Mouse (Mus musculus): ENCODE measurements around the gene Gm16253.
A peak's percentile ranks its signal among the peaks of the same experiment; 100 is the strongest.

Gene Gm16253

GRCm38 (mm10) chr3:96576690-96577541 is at the start of gene Gm16253:
Gene Gm16253 (plus strand): TSS chr3:96576984.
- ATAC-seq (ENCODE audit: insufficient number of reproducible peaks, low FRiP score, low TSS enrichment) = peak; percentile 90

- ATAC-seq (ENCODE audit: insufficient number of reproducible peaks, low FRiP score, low TSS enrichment) = no peak
Observed at GRCm38 (mm10) chr3:96528506-96528905, 48.3 kb upstream of the Gm16253 start.

- no peak for ATAC-seq (ENCODE audit: insufficient number of reproducible peaks, low FRiP score, low TSS enrichment)
Observed at GRCm38 (mm10) chr3:96532050-96532449, 44.7 kb upstream of the Gm16253 start.

- no peak for ATAC-seq (ENCODE audit: insufficient number of reproducible peaks, low FRiP score, low TSS enrichment)
Observed at GRCm38 (mm10) chr3:96534300-96534699, 42.5 kb upstream of the Gm16253 start.

- no peak for ATAC-seq (ENCODE audit: insufficient number of reproducible peaks, low FRiP score, low TSS enrichment)
Observed at GRCm38 (mm10) chr3:96539316-96539715, 37.5 kb upstream of the Gm16253 start.

DNA sequence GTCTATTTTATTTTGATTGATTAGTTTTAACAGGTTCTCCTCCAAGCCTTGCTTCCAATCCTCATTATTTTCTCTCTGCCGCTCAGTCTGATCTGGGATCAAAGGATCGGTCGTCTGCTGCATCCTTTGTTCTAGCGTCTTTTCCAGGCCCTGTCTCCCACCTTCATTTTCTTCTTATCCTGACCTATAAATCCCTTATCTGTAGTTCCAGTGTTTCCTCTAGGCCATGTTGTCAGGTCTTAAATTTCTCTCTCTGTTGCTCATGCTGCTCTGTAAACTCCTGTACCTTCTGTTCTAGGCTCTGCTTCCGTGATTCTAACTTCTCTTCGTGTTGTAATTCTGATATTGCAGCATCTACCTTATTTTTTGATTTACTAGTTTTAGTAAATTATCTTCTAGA is 36.0 kb upstream of the Gm16253 start:
- no peak for ATAC-seq (ENCODE audit: insufficient number of reproducible peaks, low FRiP score, low TSS enrichment)

DNA sequence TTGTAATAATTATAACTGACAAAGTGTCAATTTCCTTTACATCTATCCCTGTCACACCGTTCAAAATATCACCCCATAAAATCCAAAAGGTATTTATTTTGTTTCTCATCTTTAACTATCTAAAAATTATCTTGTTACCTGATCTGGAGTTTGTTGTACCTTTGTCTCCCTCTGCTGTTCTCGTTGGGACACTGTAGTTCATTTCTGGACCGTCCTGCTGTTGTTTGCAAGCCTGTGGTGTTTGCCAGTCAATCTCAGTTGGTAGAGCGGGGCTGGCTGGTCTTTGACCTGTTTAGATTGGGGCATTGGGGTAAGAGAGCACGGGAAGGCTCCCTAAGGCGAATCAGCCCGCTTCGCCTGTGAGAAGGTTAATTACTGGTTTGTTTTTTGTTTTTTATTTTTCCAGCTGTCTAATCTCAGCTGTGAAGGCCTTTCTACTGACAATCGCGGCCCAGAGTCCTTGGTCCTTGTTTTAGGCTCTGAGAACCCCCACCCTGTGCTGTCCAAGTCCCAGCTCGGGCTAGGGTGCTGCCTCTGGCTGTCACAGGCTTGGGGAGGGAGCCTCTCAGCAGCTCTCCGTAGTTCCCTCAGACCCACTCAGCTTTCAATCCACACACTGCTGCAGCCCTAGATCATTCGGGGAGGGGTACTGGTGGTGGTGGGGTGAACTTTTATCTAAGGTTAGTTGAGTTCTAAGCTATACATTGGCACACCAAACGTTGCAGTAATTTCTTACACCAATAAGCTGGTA is 35.3 kb upstream of the Gm16253 start:
- no peak for ATAC-seq (ENCODE audit: insufficient number of reproducible peaks, low FRiP score, low TSS enrichment)

DNA sequence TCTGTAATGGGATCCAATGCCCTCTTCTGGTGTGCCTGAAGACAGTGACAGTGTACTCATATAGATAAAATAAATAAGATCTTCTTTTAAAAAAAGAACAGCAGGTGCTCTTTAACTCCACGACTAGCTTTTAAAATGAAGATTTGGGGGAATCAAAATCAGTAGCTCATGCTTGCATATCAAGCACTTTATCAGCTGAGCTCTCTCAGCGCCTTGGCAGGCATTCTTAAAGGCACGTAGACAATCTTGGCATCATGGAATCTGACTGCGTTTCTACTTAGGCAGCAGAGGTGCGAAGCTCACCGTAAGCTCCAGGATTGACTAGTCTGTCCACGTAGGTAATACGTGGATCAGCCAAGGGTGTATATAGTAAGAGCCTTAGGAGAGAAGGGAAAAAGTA is 34.2 kb upstream of the Gm16253 start:
- no peak for ATAC-seq (ENCODE audit: insufficient number of reproducible peaks, low FRiP score, low TSS enrichment)

DNA sequence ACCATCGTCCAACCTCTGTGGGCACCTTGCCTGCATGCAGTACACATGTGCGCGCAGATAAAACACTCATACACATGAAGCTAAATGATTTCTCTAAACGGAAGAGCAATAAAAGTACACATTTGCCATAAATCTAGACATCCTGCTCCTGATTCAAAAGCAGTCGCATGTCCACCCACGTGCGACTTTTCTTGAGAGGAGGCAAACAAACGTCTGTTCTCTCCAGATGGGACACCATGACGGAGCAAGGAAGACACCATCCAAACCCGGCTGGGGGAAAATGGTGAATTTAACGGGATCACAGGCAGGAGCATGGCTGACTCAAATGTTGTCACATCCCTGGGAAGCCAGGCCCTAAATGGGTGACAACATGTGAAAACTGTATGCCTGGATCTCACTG is 33.4 kb upstream of the Gm16253 start:
- no peak for ATAC-seq (ENCODE audit: insufficient number of reproducible peaks, low FRiP score, low TSS enrichment)

DNA sequence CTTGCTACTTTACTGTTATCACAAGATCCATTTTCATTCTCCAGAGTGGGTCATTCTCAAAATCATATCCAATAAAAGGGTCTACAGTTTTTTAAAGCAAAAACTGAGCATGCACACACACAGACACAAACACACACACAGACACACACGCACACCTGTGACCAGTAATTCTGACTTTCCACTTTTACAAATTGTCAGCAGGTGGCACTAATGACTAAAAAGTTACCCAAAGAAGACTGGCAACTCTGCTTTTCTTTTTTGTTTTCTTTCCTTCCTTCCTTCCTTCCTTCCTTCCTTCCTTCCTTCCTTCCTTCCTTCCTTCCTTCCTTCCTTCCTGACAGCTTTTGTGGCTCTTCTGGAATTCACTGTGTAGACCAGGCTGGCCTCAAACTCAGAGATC is 31.2 kb upstream of the Gm16253 start:
- ATAC-seq (ENCODE audit: insufficient number of reproducible peaks, low FRiP score, low TSS enrichment) = no peak

DNA sequence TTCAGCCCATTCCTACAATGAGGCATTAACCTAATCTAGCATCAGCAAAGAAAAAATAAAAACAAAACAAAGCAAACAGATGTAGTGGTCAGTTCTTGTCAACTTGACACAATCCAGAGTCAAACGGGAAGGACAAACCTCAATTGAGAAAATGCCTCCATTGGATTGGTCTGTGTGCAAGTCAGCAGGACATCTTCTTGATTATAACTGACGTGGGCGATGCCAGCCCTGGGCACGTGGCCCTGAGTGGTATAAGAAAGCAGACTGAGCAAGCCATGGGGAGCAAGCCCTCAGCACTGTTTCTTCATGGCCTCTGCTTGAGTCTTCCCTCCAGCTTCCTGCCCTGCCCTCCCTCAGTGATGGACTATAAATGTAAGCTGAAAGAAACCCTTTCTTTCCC is 29.9 kb upstream of the Gm16253 start:
- no peak for ATAC-seq (ENCODE audit: insufficient number of reproducible peaks, low FRiP score, low TSS enrichment)

DNA sequence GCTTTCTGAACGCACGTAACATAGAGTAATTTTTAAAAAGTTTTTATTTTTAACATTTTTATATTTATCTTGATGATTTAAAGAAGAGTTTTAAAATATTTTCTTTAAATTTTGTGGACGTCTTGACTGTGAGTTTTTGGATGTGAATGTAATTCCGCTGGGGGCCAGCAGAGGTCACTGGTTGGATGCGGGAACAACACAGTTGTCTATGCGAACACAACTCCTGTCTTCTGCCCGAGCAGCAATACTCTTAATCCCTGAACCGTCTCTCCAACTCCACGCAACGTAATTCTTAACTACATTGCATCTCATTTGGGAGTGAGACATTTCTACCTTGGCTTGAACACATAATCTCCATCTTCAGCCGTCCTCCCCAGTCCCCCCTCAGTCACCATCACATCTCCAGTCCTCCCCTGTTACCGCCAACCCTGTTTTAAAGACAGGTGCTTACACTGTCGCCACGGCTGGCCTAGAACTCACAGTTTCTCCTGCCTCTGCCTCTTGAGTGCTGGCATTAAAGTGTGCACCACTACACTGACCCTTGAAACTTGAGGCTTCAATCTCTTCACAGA is 29.3 kb upstream of the Gm16253 start:
- peak; percentile 61; the same call in 1 of the 2 replicates for ATAC-seq (ENCODE audit: insufficient number of reproducible peaks, low FRiP score, low TSS enrichment)

DNA sequence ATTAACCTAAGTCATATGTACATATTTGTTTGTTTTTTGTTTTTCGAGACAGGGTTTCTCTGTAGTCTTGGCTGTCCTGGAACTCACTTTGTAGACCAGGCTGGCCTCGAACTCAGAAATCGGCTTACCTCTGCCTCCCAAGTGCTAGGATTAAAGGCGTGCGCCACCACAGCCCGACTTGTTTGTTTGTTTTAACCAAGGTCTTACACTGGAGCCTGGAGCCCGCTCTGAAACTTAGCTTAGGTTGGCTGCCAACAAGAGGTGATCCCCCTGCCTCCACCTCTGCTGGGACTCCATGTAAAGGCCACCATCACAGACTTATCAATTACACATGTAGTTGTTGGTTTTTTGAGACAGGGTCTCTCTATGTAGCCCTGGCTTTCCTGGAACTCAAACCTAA is 28.0 kb upstream of the Gm16253 start:
- no peak for ATAC-seq (ENCODE audit: insufficient number of reproducible peaks, low FRiP score, low TSS enrichment)

GRCm38 (mm10) chr3:96549346-96549745 is 27.4 kb upstream of the Gm16253 start:
- ATAC-seq (ENCODE audit: insufficient number of reproducible peaks, low FRiP score, low TSS enrichment) = no peak

DNA sequence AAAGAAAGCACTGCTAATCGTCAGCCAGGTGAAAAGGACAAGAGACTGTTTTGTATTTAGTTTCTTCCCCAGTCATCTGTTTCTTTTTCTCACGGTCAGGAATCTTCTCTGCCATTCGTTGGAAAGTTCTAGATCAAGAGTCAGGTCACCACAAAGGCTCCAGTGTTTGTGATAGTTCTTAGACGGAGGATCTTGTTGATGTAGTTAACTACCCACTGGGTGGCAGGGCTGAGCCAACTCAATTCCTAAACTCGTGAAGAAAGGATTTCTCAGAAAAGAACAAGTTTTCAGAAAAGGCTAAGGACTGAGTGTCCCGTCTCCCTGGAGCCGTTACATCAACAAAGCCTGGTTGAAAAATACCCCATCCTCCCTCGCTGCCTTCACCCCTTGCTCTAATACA is 25.6 kb upstream of the Gm16253 start:
- ATAC-seq (ENCODE audit: insufficient number of reproducible peaks, low FRiP score, low TSS enrichment) = no peak

DNA sequence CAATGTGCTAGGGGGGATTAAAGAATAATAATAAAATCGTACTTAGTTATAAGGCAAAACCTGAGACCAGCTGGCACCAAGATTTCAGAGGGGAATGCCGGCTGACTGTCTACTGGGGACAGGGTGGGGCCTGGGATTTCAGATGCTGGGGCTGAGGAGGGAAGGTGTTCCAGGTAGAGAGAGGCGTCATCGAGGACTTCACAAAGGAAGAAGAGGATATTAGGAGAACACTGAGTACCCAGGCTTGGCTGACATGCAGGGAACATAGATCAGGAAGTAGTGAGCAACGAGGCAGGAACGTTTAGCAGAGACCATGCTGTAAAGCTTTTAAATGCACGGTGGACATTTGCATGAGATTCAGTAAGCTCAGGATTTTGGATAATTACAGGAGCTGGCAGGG is 24.9 kb upstream of the Gm16253 start:
- ATAC-seq (ENCODE audit: insufficient number of reproducible peaks, low FRiP score, low TSS enrichment) = no peak

DNA sequence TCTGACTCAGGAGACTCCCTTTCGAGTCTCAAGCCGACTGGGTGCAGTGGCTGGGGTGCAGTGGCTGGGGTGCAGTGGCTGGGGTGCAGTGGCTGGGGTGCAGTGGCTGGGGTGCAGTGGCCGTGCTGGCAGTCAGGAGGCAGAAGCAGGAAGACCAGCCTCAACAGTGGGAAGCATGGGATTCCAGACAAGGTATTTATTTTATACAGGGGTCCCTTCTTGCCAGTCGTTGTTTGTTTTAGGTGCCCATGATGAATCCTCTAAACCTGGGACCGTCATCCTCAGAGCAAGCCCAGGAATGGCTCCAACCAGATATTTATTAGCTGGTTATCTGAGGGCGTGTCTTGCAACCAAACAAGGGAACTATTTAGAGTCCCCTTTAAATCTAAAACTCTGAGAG is 23.2 kb upstream of the Gm16253 start:
- no peak for ATAC-seq (ENCODE audit: insufficient number of reproducible peaks, low FRiP score, low TSS enrichment)

- no peak for ATAC-seq (ENCODE audit: insufficient number of reproducible peaks, low FRiP score, low TSS enrichment)
Observed at GRCm38 (mm10) chr3:96554251-96554650, 22.5 kb upstream of the Gm16253 start.

GRCm38 (mm10) chr3:96555041-96555596 is 21.7 kb upstream of the Gm16253 start:
- no peak for ATAC-seq (ENCODE audit: insufficient number of reproducible peaks, low FRiP score, low TSS enrichment)

- ATAC-seq (ENCODE audit: insufficient number of reproducible peaks, low FRiP score, low TSS enrichment) = no peak
Observed at GRCm38 (mm10) chr3:96555999-96556614, 20.7 kb upstream of the Gm16253 start.
